Mouse (Mus musculus) hindbrain, embryonic 14.5 days (tissue): Measurements from ENCODE around the gene Cyp4f14. TPM values are rescaled to one million over a fixed set of nuclear protein-coding genes. Genes with fewer than 3 reads are reported as not detected.

Experiments
- ATAC-seq: fragments of 200-750 bp; cut with Nextera tagmentation; 2 replicates; pipeline ENCODE4 v1.8.0; 2017; ENCODE audit warnings: moderate number of reproducible peaks, mild to moderate bottlenecking, moderate TSS enrichment, moderate library complexity; ENCODE audit not compliant: low FRiP score
- DNase-seq: peaks from one replicate; pipeline ENCODE4 v3.0.0-alpha.2; 2015; ENCODE audit warnings: low spot score
- H3K27ac ChIP-seq: fragments of 300-500 bp; sonication (generic); 2 replicates; pipeline ENCODE4 v1.5.1; 2014; ENCODE audit warnings: mild to moderate bottlenecking, moderate library complexity
- H3K27me3 ChIP-seq: fragments of 300-500 bp; sonication (generic); 2 replicates; pipeline ENCODE4 v1.6.1; 2014; ENCODE audit warnings: mild to moderate bottlenecking, low read length, mixed read lengths; ENCODE audit not compliant: control insufficient read depth, insufficient read depth
- H3K36me3 ChIP-seq: fragments of 300-500 bp; sonication (generic); replicated peaks from 2 replicates; pipeline ENCODE4 v1.6.1; 2014; ENCODE audit not compliant: control insufficient read depth, insufficient read depth
- H3K4me1 ChIP-seq: fragments of 300-500 bp; sonication (generic); replicated peaks from 2 replicates; pipeline ENCODE4 v1.6.1; 2014; ENCODE audit warnings: antibody characterized with exemption, low read length, mixed read lengths; ENCODE audit not compliant: control insufficient read depth, insufficient read depth
- H3K4me2 ChIP-seq: fragments of 300-500 bp; sonication (generic); replicated peaks from 2 replicates; pipeline ENCODE4 v1.6.1; 2014; ENCODE audit warnings: mild to moderate bottlenecking, moderate library complexity
- H3K4me3 ChIP-seq: fragments of 300-500 bp; sonication (generic); replicated peaks from 2 replicates; pipeline ENCODE4 v1.5.1; 2014; ENCODE audit warnings: mild to moderate bottlenecking, low read length
- H3K9ac ChIP-seq: fragments of 300-500 bp; sonication (generic); 2 replicates; pipeline ENCODE4 v1.6.1; 2014
- H3K9me3 ChIP-seq: fragments of 300-500 bp; sonication (generic); 2 replicates; pipeline ENCODE4 v1.6.1; 2016; ENCODE audit warnings: low read length; ENCODE audit not compliant: control insufficient read depth
- WGBS: fragments of 180-500 bp; shearing (Covaris S2); extraction: QIAGEN DNeasy Blood & Tissue Kit; methylation state at CpG from one replicate; pipeline ENCODE4 v1.1.7; 2014; 5-methylcytosine and 5-hydroxymethylcytosine counted together
- polyA plus RNA-seq: library from polyadenylated mRNA; unstranded; fragments of >200 nt; fragmentation: Nextera tagmentation; extraction: Ambion mirVana; gene quantifications from 2 replicates; pipeline ENCODE4 v1.2.1, GENCODE M21; 2014

Gene Cyp4f14
- polyA plus RNA-seq, 1 experiment from 2014 or later: not detected

DNA sequence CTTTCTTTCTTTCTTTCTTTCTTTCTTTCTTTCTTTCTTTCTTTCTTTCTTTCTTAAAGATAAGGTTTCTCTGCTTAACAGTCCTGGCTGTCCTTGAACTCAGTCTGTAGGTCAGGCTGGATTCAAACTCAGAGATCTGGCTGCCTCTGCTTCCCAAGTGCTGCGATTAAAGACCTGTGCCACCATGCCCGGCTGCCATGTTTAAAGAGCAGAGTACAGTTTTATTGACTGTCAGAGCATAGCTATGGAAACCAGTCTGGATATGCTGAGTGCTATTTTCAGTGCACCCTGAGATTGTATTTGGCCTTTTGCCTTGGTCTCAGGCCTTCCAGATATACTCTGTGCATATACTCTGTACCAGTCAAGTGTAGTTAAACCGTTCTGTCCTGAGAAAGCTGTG lies 26.5 kb upstream of the Cyp4f14 start:
- Histone ChIP-seq H3K27me3 (no peaks in the 10 kb centered on the region), H3K4me1 (peaks cover 5% of the 10 kb centered on the region; the same call in 1 of the 2 replicates), H3K36me3 (no peaks in the 10 kb centered on the region), H3K4me3 (no peak overlapping the region), H3K4me2 (no peak overlapping the region), H3K9ac (no peak overlapping the region), H3K9me3 (no peaks in the 10 kb centered on the region), H3K27ac (no peak overlapping the region)
- whole genome bisulfite sequencing: 95% methylated on average over 3 of the region's 3 CpGs
- ATAC-seq: no peak
- no peak for DNase-seq

DNA sequence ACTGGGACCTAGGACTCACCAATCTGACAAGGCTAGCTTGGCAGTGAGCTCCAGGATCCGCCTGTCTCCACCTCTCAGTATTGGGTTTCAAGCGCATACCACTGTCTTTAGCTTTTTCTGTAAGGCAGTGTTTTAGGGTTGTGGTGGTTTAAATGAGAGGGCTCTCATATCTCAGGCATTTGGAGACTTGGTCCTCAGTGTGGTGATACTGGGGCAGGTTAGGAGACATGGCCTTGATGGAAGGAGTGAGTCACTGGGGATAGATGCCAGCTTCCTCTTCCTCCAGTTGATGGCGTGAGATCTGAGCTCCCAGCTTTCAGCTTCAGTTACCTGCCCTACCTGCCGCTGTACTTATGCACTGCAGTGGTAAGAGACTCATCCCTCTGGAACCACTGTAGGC lies 22.7 kb upstream of the Cyp4f14 start:
- Histone ChIP-seq H3K27me3 (no peaks in the 10 kb centered on the region), H3K9me3 (no peaks in the 10 kb centered on the region), H3K4me1 (no peaks in the 10 kb centered on the region), H3K36me3 (no peaks in the 10 kb centered on the region), H3K27ac (no peak overlapping the region), H3K4me3 (no peak overlapping the region), H3K9ac (no peak overlapping the region), H3K4me2 (no peak overlapping the region)
- DNase-seq: no peak
- ATAC-seq: no peak
- 84% methylated on average over 4 of the region's 4 CpGs for WGBS

DNA sequence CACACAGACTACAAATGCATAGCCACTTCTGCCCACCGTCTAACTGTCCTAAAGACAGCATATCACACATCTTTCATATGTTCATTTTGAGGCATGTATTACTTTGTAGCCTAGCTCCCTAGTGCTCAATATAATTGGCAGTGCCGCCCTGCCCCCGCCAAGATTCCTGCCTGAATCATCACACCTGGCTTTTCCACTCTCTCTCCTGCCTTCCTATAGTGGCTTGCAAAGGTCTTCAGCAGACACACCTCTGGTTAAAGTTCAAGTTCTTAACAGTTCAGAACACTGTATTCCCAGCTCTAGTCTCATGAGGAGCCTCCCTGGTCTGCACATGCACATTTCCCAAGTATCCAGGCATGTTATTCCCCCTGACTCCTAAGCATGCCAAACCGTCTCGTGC lies 10.7 kb upstream of the Cyp4f14 start:
- 84% methylated on average over 5 of the region's 5 CpGs for WGBS
- Histone ChIP-seq H3K9me3 (no peaks in the 10 kb centered on the region), H3K36me3 (no peaks in the 10 kb centered on the region), H3K9ac (no peak overlapping the region), H3K27me3 (0 out of 2 replicates have a peak, but pooled peaks cover 4% of the 10 kb centered on the region), H3K27ac (no peak overlapping the region), H3K4me3 (no peak overlapping the region), H3K4me2 (no peak overlapping the region), H3K4me1 (peaks cover 4% of the 10 kb centered on the region)
- DNase-seq: no peak
- ATAC-seq: no peak

DNA sequence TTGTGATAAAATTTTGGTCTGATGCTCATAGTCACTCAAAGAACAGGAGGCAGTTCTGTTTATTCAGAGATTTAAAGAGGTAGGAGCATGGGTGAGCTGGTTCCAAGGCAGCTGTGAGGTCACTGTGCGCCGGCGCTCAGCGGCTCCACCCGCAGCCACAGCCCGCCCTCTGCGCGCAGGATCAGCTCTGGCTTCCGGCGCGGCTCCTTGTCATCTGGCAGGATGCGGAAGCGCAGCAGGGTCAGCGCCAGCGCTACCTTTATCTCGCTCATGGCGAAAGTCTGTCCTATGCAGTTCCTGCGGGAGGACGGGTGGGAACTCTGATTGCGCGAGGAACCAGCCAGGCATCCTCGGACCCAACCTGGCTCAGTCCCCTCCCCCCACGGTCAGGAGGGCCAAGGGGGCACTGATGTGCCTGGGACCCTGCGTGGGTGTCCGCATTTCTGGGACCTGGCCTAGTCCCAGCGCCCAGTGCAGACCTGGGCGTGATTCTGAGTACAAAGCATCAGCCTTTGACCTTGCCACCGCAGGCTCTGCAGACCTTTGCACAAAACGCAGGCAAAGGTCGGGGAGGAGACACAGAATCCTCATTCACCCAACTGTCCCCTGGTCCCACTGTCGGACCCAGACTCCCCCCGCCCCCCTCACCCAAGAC lies 7.6 kb upstream of the Cyp4f14 start:
- H3K9ac ChIP-seq: peak overlapping the region; percentile 82
- H3K27me3 ChIP-seq: 0 out of 2 replicates have a peak, but pooled peaks cover 4% of the 10 kb centered on the region
- H3K4me2 ChIP-seq: peak overlapping the region; percentile 84
- 16% methylated on average over 32 of the region's 32 CpGs for WGBS
- H3K27ac ChIP-seq: peak overlapping the region; percentile 51; the same call in 1 of the 2 replicates
- H3K4me1 ChIP-seq: peaks cover 4% of the 10 kb centered on the region
- ATAC-seq (peak; percentile 95), DNase-seq (peak; percentile 82)
- peaks cover 14% of the 10 kb centered on the region; the same call in 1 of the 2 replicates for H3K9me3 ChIP-seq
- peak overlapping the region; percentile 50 for H3K4me3 ChIP-seq
- H3K36me3 ChIP-seq: no peaks in the 10 kb centered on the region

DNA sequence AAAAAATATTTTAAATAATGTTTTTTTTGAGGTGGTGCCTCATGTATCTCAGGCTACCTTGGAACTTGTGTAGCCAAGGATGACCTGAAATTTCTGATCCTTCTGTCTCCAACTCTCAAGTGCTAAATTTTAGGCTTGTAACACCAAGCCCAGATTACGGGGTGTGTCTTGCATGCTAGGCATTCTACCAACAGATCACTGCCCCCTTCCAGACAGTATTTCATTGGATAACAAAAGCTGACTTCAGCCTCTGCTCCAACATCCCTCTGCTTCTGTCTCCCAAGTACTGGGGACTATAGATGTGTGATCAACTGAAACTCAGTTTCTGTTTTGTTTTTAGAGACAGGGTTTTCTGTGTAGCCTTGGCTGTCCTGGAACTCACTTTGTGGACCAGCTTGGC lies 6.5 kb upstream of the Cyp4f14 start:
- H3K4me1 ChIP-seq: peaks cover 4% of the 10 kb centered on the region
- H3K27ac ChIP-seq: no peak overlapping the region
- no peak overlapping the region for H3K4me3 ChIP-seq
- H3K9me3 ChIP-seq: peaks cover 14% of the 10 kb centered on the region; the same call in 1 of the 2 replicates
- H3K27me3 ChIP-seq: 0 out of 2 replicates have a peak, but pooled peaks cover 4% of the 10 kb centered on the region
- no peak overlapping the region for H3K4me2 ChIP-seq
- DNase-seq (no peak), ATAC-seq (no peak)
- 96% methylated on average over 1 of the region's 1 CpGs for WGBS
- H3K9ac ChIP-seq: no peak overlapping the region
- no peaks in the 10 kb centered on the region for H3K36me3 ChIP-seq

DNA sequence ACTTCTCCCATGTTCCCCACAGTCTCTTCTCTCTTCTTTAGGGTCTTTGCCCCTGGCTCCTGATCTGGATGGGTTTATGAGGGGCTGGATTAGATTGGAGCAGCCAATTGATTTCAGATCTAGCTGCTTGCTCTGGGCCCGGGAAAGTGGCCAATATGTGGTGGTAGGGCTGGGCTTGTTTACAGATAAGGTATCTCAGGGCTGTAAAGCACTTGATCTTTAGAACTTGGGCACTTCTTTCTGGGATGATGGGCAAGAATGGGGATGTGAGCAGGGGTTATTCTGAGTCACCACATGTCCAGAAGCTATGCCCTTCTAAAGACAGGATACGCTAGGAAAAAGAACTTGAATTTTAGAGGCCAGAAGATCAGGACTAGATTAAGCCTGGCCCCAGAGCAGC lies 2.0 kb upstream of the Cyp4f14 start:
- H3K4me2 ChIP-seq: no peak overlapping the region
- 86% methylated on average over 2 of the region's 2 CpGs for WGBS
- H3K9me3 ChIP-seq: peaks cover 14% of the 10 kb centered on the region; the same call in 1 of the 2 replicates
- ATAC-seq (no peak), DNase-seq (no peak)
- no peaks in the 10 kb centered on the region for H3K36me3 ChIP-seq
- H3K27ac ChIP-seq: no peak overlapping the region
- no peak overlapping the region for H3K9ac ChIP-seq
- H3K27me3 ChIP-seq: no peaks in the 10 kb centered on the region
- no peaks in the 10 kb centered on the region for H3K4me1 ChIP-seq
- H3K4me3 ChIP-seq: no peak overlapping the region

DNA sequence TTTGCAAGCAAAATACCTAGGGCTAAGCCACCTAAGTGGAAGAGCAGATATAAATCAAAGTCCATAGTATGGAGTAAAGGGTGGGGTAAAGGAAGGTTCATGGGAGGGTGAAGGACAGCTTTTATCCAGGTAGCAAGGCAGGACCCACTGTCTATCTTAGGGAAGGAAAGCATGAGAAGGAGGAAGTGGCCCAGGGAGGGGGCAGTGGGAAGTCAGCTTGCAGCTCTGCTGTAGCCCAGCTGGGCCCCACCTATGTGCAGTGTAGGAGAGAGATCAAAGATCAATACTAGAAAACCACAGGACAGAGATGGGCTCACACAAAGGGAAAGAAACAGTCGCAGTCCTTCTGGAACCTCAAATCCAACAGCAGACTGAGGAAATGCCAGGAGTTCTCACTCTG lies 1.1 kb downstream of the Cyp4f14 start:
- H3K9ac ChIP-seq: no peak overlapping the region
- peaks cover 8% of the 10 kb centered on the region; the same call in 1 of the 2 replicates for H3K9me3 ChIP-seq
- no peak overlapping the region for H3K4me3 ChIP-seq
- H3K4me1 ChIP-seq: no peaks in the 10 kb centered on the region
- ATAC-seq (no peak), DNase-seq (no peak)
- H3K27ac ChIP-seq: no peak overlapping the region
- no peaks in the 10 kb centered on the region for H3K27me3 ChIP-seq
- 76% methylated on average over 1 of the region's 1 CpGs for WGBS
- H3K4me2 ChIP-seq: no peak overlapping the region
- H3K36me3 ChIP-seq: no peaks in the 10 kb centered on the region

DNA sequence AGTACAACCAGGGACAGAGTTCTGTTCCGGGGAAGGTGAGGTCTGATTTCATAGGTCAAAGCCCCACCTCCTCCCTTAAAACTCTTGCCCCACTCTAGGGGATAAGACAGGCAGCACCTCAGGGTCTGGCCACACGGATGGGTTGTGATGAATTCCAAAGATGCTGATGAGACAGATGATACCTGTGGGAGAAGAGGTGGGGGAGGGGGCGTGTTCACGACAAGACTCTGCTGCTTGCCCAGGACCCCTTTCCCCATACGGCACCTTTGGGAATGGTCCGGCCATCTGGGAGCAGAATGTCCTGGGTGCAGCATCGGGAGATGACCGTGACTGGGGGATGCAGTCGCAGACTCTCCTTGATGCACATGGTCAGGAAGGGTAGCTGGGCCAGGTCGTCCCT lies 11.0 kb downstream of the Cyp4f14 start:
- no peak for ATAC-seq
- Histone ChIP-seq H3K27me3 (peaks cover 3% of the 10 kb centered on the region; the same call in 1 of the 2 replicates), H3K4me2 (no peak overlapping the region), H3K27ac (no peak overlapping the region), H3K4me3 (no peak overlapping the region), H3K9me3 (no peaks in the 10 kb centered on the region), H3K36me3 (no peaks in the 10 kb centered on the region), H3K9ac (no peak overlapping the region), H3K4me1 (no peaks in the 10 kb centered on the region)
- no peak for DNase-seq
- 83% methylated on average over 10 of the region's 10 CpGs for WGBS

DNA sequence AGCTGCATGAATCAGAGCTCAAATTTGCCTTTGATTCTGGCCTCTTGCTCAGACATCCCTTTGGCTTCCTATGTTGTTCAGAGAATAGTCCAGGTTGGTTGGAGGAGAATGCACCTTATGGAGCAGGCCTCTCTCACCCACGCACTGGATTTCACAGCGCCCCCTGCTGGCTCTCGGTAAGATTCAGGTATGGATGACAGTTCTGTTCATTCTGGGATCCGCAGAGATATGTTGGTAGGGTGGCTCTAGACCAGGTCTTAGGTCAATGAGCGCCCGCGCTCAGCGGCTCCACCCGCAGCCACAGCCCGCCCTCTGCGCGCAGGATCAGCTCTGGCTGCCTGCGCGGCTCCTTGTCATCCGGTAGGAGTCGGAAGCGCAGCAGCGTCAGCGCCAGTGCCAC lies 11.9 kb downstream of the Cyp4f14 start:
- peak overlapping the region; percentile 48 for H3K4me2 ChIP-seq

More for the DNA sequence above, 11.9 kb downstream of the Cyp4f14 start:
- Histone ChIP-seq H3K4me3 (peak overlapping the region; percentile 19), H3K9ac (peak overlapping the region; percentile 44; the same call in 1 of the 2 replicates), H3K27ac (no peak overlapping the region), H3K4me1 (no peaks in the 10 kb centered on the region), H3K9me3 (no peaks in the 10 kb centered on the region), H3K36me3 (no peaks in the 10 kb centered on the region), H3K27me3 (peaks cover 3% of the 10 kb centered on the region; the same call in 1 of the 2 replicates)
- DNase-seq (peak; percentile 72), ATAC-seq (0 out of 2 replicates have a peak, but pooled peaks have one; percentile 48)
- 14% methylated on average over 19 of the region's 19 CpGs for WGBS
